Mouse (Mus musculus) olfactory bulb, adult 2 months (tissue): Measurements from ENCODE around the gene Abhd16b.

ENCODE experiments used
- CTCF ChIP-seq: fragments of 200-500 bp; IDR thresholded peaks from 2 replicates; pipeline ENCODE4 v1.5.1; 2012; ENCODE audit warnings: low read depth, mild to moderate bottlenecking, low read length, moderate library complexity; ENCODE audit not compliant: insufficient read depth
- POLR2A ChIP-seq: fragments of 200-500 bp; IDR thresholded peaks from 2 replicates; pipeline ENCODE4 v1.6.1; 2012; ENCODE audit warnings: mild to moderate bottlenecking, low read depth, low read length, moderate library complexity; ENCODE audit not compliant: insufficient read depth

- TF ChIP-seq CTCF (no peak), POLR2A (no peak)
These were observed 28.5 kb downstream of the Abhd16b start for GRCm38 (mm10) chr2:181521491-181521890.
